Mouse (Mus musculus): ENCODE measurements around the gene Odr4. TPM values are rescaled to one million over a fixed set of nuclear protein-coding genes. Genes with fewer than 3 reads are reported as not detected.

The Odr4 gene
- total RNA-seq, 2 experiments from 2014 or later: 43.0 to 43.3 TPM

GRCm38 (mm10) chr1:150319205-150319604 is 73.7 kb downstream of the Odr4 start, which contains the start of gene Pdc:
Pdc (plus strand) TSS chr1:150319417.
- DNase-seq (ENCODE audit: low spot score in 2 of 2): no peak

Other genes starting within 250 kb of the Odr4 start
- not detected for gene Pdc, start 73.7 kb downstream of the Odr4 start, total RNA-seq (2021)
- 100 to 1,000 TPM in 1 of 2 experiments, 10 to 100 TPM in 1; 99.3 to 105 TPM for gene Tpr, start 242 bp downstream of the Odr4 start, total RNA-seq (2021)
- 10 to 100 TPM in 1 of 2 experiments, 1 to 10 TPM in 1; 10.0 to 12.5 TPM for gene Prg4, start 73.1 kb upstream of the Odr4 start, total RNA-seq (2021)